ENCODE assay signal across 8 mouse cellular contexts in the genomic region with DNA sequence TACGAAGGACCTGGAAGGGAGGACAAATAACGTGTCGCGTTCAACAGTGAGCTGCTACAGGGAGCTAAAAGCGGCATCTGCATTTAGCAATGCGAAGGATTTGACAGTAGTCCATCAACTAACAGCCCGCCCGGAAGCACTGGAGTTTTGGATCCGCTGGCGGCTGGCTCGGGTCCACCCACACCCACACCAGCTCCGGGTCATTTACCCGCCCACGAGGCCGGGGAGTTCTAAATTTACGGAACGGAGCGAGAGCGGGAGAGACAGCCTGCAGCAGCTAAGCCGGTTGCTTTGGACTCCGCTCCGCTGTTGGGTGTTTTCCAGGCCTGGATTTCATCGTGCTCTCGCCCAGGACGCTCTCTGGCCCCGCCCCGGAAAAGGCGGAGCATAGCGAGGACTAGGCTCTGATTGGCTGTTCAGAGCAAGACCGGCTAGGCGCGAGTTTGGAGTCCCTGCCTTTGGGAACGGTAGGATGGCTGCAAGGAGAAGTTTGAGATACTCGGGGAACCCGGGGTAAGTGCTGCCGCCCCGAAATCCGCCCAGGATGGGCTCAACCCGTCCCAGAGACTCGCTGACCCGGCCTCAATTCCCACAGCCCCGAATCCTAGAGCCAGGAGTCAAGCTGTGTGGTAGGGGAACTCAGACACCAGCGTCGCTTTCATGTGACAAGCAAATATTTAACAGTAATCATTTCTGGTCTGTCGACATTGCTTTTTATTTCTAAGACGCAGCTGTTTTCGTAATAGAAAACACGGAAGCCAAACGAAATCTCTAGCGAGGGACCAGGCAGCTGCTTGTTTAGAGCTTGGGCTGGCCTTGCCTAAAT. TPM values are rescaled to one million over a fixed set of nuclear protein-coding genes. Genes with fewer than 3 reads are reported as not detected.
A peak's percentile ranks its signal among the peaks of the same experiment; 100 is the strongest.
DNase-seq lines count a peak whose midpoint lies in the region; ATAC-seq lines count a peak whose summit lies in the region.

Gene Cenpu (plus strand): TSS at position 414 of the 826 bp plus-strand sequence.

- peak within 1 kb of the TSS; percentile 72 for H3K4me3 ChIP-seq in hindbrain, embryonic 12.5 days

- peak; percentile 100 for DNase-seq in NIH3T3 (ENCODE audit: low read depth)
- peak; percentile 100 for DNase-seq in cerebellum, postnatal 10 days
- peak; percentile 99 for DNase-seq in frontal cortex, postnatal 10 days (ENCODE audit: low spot score in 2 of 2)
- DNase-seq in layer of hippocampus, postnatal 14 days (ENCODE audit: low spot score in 2 of 2): peak; percentile 100
- DNase-seq in lung, postnatal 14 days: peak; percentile 100
- peak; percentile 97 for DNase-seq in retina, adult 2 months (ENCODE audit: low read depth, low spot score)
- DNase-seq in thymus, postnatal 36 days: peak; percentile 98 to 99

- ATAC-seq in hindbrain, embryonic 12.5 days (ENCODE audit: low FRiP score): peak; percentile 99

- H3K9ac ChIP-seq in hindbrain, embryonic 12.5 days: peak within 1 kb of the TSS; percentile 59

- H3K27me3 ChIP-seq in hindbrain, embryonic 12.5 days: no peaks in the 10 kb centered on the region

- H3K4me1 ChIP-seq in hindbrain, embryonic 12.5 days: peaks cover 13% of the 10 kb centered on the region

- no peaks in the 10 kb centered on the region for H3K9me3 ChIP-seq in hindbrain, embryonic 12.5 days (replicated peaks)

- peak within 1 kb of the TSS; percentile 71 for H3K27ac ChIP-seq in hindbrain, embryonic 12.5 days

- WGBS in hindbrain, embryonic 12.5 days: under 1% methylated on average over 50 of the region's 50 CpGs

- no peaks in the 10 kb centered on the region for H3K36me3 ChIP-seq in hindbrain, embryonic 12.5 days

- peak within 1 kb of the TSS; percentile 60 for H3K4me2 ChIP-seq in hindbrain, embryonic 12.5 days (replicated peaks)

RNA-seq across cellular contexts. Expression of gene Cenpu, which starts in this region (rescaled TPM):
- 16.2 and 18.1 TPM in 2 replicates for polyA plus RNA-seq in hindbrain, embryonic 12.5 days (2016; fragmentation: Nextera tagmentation; extraction: Ambion mirVana)
- total RNA-seq in layer of hippocampus, postnatal 14 days (2021): 1 to 10 TPM; 1.4 to 1.7 TPM

Comparison
In these comparisons a context has a peak if more than half of its experiments do, and no peak if none do; other contexts are left out.
1. Peak in every context shown above with its lines: DNase-seq, ATAC-seq, H3K4me3 ChIP-seq and H3K27ac ChIP-seq.